Mouse (Mus musculus) megakaryocyte, embryonic 14.5 days (primary cell): ENCODE results near the gene Hoxa10.

ENCODE experiments used
- FLI1 ChIP-seq: IDR thresholded peaks from 2 replicates; pipeline ENCODE4 v1.6.1; 2012; ENCODE audit warnings: low read length, inconsistent platforms, mixed read lengths
- GATA1 ChIP-seq: IDR thresholded peaks from 3 replicates; pipeline ENCODE4 v1.6.1; 2012; ENCODE audit warnings: mixed read lengths, low read length, inconsistent platforms, borderline replicate concordance

GRCm38 (mm10) chr6:52270494-52271480 is 30.1 kb upstream of the Hoxa10 start:
- TF ChIP-seq GATA1 (no peak), FLI1 (no peak)
